Mouse (Mus musculus): Measurements from ENCODE around the gene Mbd4. TPM values are rescaled to one million over a fixed set of nuclear protein-coding genes. Genes with fewer than 3 reads are reported as not detected.
"Not testable (repeated sequence)": the region's sequence is repeated elsewhere in the genome, so short reads cannot be mapped to it uniquely, and the experiment has no call there.

Mbd4 gene
- polyA plus RNA-seq, 1 experiment from 2014 or later: 4.1 TPM

DNA sequence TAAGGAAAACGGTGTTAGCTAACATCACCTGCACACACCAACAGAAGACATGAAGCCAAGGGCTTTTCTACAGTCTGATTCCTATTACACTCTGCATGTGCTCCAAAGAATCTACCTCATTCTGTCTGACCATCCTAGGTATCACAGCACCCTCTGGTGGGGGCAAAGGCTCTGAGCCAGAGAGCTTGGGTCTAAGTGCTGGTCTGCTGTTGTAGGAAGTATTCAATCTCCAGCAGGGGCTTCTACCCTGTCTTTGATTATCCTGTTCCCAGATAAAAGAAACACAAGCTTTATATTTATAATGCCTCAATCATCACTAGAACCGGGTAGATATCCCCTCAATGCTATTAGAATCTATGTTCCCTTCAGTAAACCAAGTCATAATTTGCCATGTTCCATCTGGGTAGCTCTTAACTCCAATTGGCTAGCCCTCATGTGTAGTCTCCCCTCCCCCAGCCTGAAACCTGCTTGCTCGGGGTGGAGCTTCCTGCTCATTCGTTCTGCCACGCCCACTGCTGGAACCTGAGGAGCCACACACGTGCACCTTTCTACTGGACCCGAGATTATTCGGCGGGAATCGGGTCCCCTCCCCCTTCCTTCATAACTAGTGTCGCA, 29.2 kb downstream of the Mbd4 start:
- not testable (repeated sequence) for H3K36me3 ChIP-seq (replicated peaks; ENCODE audit: insufficient read depth, low read length); H3K9ac ChIP-seq (replicated peaks); H3K9me3 ChIP-seq (ENCODE audit: low read length); H3K27me3 ChIP-seq (ENCODE audit: insufficient read depth, low read length)
- Histone ChIP-seq H3K4me1 (ENCODE audit: insufficient read depth) (peaks cover 17% of the 10 kb centered on the region; the same call in 1 of the 2 replicates), H3K4me2 (ENCODE audit: low read depth, low read length) (peak overlapping the region; percentile 57), H3K4me3 (ENCODE audit: low read depth, low read length) (peak overlapping the region; percentile 22; the same call in 1 of the 2 replicates), H3K27ac (ENCODE audit: low read depth) (0 out of 2 replicates have a peak overlapping the region, but pooled peaks have one; percentile 8)
- peak; percentile 85 for TF ChIP-seq CTCF (IDR thresholded peaks at IDR 0.05; ENCODE audit: low read depth)
- DNase-seq (peak; percentile 84), ATAC-seq (peak; percentile 97)
- WGBS (ENCODE audit: insufficient replicate concordance): 1% methylated on average over 5 of the region's 11 CpGs

DNA sequence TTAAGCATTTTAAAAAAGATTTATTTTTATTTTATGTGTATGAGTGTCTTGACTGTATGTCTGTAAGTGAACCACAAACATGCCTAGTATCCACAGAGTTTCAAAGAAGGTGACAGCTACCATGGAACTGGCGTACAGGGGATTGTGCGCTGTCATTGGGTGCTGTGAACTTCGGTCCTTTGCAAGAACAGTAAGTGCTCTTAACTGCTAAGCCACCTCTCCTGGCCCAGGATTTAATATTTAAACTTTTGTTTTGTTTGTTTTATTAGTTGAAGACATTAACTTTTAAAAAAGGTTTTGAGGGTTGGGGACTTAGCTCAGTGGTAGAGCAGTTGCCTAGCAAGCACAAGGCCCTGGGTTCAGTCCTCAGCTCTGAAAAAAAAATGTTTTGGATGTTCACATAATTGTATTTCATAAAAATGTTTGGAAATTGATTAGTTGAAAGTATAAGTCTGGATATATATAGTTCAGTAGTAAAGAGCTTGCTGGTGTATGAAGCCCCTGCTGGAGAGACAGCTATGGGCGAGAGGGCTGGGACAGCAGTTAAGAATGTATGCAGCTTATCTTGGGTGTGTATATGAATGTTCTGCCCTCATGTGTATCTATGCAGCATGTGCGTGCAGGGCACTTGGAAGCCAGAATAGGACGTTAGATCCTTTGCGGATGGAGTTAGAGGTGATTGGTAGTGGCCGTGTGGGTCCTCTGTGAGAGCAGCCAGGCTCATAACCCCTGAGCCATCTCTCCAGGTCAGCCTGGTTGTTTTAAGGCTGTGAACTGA, 31.8 kb downstream of the Mbd4 start:
- WGBS (ENCODE audit: insufficient replicate concordance): 59% methylated on average over 8 of the region's 8 CpGs
- Histone ChIP-seq H3K4me3 (ENCODE audit: low read depth, low read length) (no peak overlapping the region), H3K27ac (ENCODE audit: low read depth) (no peak overlapping the region), H3K36me3 (replicated peaks; ENCODE audit: insufficient read depth, low read length) (no peaks in the 10 kb centered on the region), H3K4me1 (ENCODE audit: insufficient read depth) (peaks cover 17% of the 10 kb centered on the region; the same call in 1 of the 2 replicates), H3K27me3 (ENCODE audit: insufficient read depth, low read length) (no peaks in the 10 kb centered on the region), H3K4me2 (ENCODE audit: low read depth, low read length) (no peak overlapping the region), H3K9ac (replicated peaks) (no peak overlapping the region), H3K9me3 (ENCODE audit: low read length) (no peaks in the 10 kb centered on the region)
- DNase-seq (no peak), ATAC-seq (peak; percentile 22; the same call in 1 of the 2 replicates)
- peak; percentile 21; the same call in 1 of the 2 replicates for TF ChIP-seq CTCF (IDR thresholded peaks at IDR 0.05; ENCODE audit: low read depth)
- no peak for TF ChIP-seq EP300 (IDR thresholded peaks at IDR 0.05; ENCODE audit: low read depth)

DNA sequence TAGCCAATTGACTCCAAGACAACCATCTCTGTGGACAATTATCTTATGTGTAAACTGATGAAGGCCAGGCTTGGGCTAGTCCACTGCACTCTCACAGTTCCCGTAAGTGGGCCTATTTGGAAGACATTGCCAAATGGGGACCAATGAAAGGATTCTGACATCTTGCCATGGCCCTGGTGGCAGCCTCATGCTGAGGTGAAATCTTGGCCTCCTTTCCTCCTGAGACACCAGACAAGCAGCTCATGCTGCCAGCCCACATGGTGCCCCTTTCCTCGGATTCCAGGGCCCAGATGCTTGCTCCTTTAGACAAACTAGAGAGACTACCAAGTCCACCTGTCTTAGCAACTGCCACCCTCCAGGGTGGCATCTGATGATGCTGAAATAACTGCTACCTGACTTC, 35.0 kb downstream of the Mbd4 start:
- Histone ChIP-seq H3K9me3 (ENCODE audit: low read length) (no peaks in the 10 kb centered on the region), H3K36me3 (replicated peaks; ENCODE audit: insufficient read depth, low read length) (no peaks in the 10 kb centered on the region), H3K4me3 (ENCODE audit: low read depth, low read length) (no peak overlapping the region), H3K4me2 (ENCODE audit: low read depth, low read length) (no peak overlapping the region), H3K9ac (replicated peaks) (no peak overlapping the region), H3K27me3 (ENCODE audit: insufficient read depth, low read length) (no peaks in the 10 kb centered on the region), H3K27ac (ENCODE audit: low read depth) (no peak overlapping the region), H3K4me1 (ENCODE audit: insufficient read depth) (peaks cover 14% of the 10 kb centered on the region)
- TF ChIP-seq EP300 (IDR thresholded peaks at IDR 0.05; ENCODE audit: low read depth): no peak
- TF ChIP-seq CTCF (IDR thresholded peaks at IDR 0.05; ENCODE audit: low read depth): no peak
- DNase-seq: no peak
- no peak for ATAC-seq
- whole genome bisulfite sequencing (ENCODE audit: insufficient replicate concordance): 77% methylated on average over 2 of the region's 2 CpGs

DNA sequence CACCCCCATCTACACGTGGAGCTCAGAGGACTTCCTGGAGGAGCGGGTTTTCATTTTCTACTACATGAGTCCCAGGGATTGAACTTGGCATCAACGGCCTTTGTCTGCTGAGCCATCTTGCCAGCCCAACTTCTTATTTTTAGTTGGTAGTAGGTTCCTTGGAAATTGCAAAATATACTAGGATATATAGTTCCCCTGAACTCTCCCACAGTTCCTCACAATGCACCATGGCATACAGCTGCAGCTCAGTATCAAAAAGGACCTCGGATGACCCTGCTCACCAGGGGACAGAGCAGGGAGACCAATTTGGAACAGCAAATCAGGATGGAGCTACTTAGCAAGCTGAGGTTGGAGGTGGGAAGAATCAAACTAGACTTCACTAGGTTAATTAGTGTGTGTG, 38.1 kb downstream of the Mbd4 start:
- no peaks in the 10 kb centered on the region for H3K9me3 ChIP-seq (ENCODE audit: low read length)
- H3K36me3 ChIP-seq (replicated peaks; ENCODE audit: insufficient read depth, low read length): no peaks in the 10 kb centered on the region
- H3K27me3 ChIP-seq (ENCODE audit: insufficient read depth, low read length): no peaks in the 10 kb centered on the region
- H3K4me3 ChIP-seq (ENCODE audit: low read depth, low read length): no peak overlapping the region
- peaks cover 8% of the 10 kb centered on the region for H3K4me1 ChIP-seq (ENCODE audit: insufficient read depth)
- H3K4me2 ChIP-seq (ENCODE audit: low read depth, low read length): no peak overlapping the region
- DNase-seq: no peak
- no peak overlapping the region for H3K9ac ChIP-seq (replicated peaks)
- WGBS (ENCODE audit: insufficient replicate concordance): 63% methylated on average over 4 of the region's 4 CpGs
- ATAC-seq: no peak
- TF ChIP-seq EP300 (IDR thresholded peaks at IDR 0.05; ENCODE audit: low read depth) (no peak), CTCF (IDR thresholded peaks at IDR 0.05; ENCODE audit: low read depth) (no peak)
- no peak overlapping the region for H3K27ac ChIP-seq (ENCODE audit: low read depth)

DNA sequence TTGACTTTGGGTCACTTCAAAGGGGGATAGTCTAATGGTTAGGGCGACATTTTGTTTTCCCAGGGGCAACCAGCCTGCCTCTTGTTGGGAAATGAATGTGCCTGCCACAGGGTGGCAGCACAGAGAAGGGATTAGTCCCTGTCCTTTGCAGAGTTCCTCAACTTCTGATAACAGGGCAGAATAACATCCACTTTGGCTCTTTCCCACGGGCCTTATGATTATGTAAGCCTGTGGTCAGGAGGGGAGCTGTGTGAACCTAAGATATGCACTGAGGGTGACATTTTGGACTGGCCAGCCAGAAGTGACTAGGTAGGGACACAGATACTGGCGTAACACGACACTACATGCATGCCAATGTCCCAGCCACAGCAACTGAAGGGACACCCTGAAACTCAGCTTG, 39.1 kb downstream of the Mbd4 start:
- 0 out of 2 replicates have a peak overlapping the region, but pooled peaks have one; percentile 7 for H3K4me2 ChIP-seq (ENCODE audit: low read depth, low read length)
- ATAC-seq (peak; percentile 84), DNase-seq (peak; percentile 80)
- H3K36me3 ChIP-seq (replicated peaks; ENCODE audit: insufficient read depth, low read length): no peaks in the 10 kb centered on the region
- no peaks in the 10 kb centered on the region for H3K27me3 ChIP-seq (ENCODE audit: insufficient read depth, low read length)
- H3K4me1 ChIP-seq (ENCODE audit: insufficient read depth): peaks cover 8% of the 10 kb centered on the region
- no peaks in the 10 kb centered on the region for H3K9me3 ChIP-seq (ENCODE audit: low read length)
- WGBS (ENCODE audit: insufficient replicate concordance): 13% methylated on average over 4 of the region's 4 CpGs
- H3K27ac ChIP-seq (ENCODE audit: low read depth): no peak overlapping the region
- TF ChIP-seq CTCF (IDR thresholded peaks at IDR 0.05; ENCODE audit: low read depth) (peak; percentile 86), EP300 (IDR thresholded peaks at IDR 0.05; ENCODE audit: low read depth) (peak; percentile 51; the same call in 1 of the 2 replicates)
- H3K4me3 ChIP-seq (ENCODE audit: low read depth, low read length): no peak overlapping the region
- H3K9ac ChIP-seq (replicated peaks): no peak overlapping the region

DNA sequence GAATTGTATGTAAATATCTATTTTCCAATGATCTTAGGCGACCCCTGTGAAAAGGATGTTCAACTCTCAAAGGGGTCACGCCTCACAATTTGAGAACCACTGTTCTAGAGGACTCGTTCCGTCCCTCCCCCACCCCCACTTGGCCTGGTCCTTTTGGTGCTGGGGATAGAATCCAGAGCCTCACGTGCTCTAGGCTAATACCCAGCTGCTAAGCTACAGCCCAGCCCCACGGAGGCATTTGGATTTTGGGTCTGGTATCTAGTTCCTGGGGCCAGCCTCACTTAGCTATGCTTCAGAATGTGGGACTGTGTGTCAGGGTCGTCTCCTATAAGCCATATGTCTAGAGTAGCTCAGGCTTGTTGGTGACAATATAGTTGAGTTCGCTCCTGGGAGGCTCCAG, 41.6 kb downstream of the Mbd4 start:
- no peak overlapping the region for H3K4me3 ChIP-seq (ENCODE audit: low read depth, low read length)

More for the DNA sequence above, 41.6 kb downstream of the Mbd4 start:
- ATAC-seq: no peak
- H3K9me3 ChIP-seq (ENCODE audit: low read length): no peaks in the 10 kb centered on the region
- H3K4me1 ChIP-seq (ENCODE audit: insufficient read depth): peaks cover 16% of the 10 kb centered on the region
- H3K36me3 ChIP-seq (replicated peaks; ENCODE audit: insufficient read depth, low read length): peaks cover 6% of the 10 kb centered on the region
- no peak overlapping the region for H3K4me2 ChIP-seq (ENCODE audit: low read depth, low read length)
- no peak overlapping the region for H3K27ac ChIP-seq (ENCODE audit: low read depth)
- no peak for DNase-seq
- 71% methylated on average over 8 of the region's 8 CpGs for WGBS (ENCODE audit: insufficient replicate concordance)
- no peak overlapping the region for H3K9ac ChIP-seq (replicated peaks)
- H3K27me3 ChIP-seq (ENCODE audit: insufficient read depth, low read length): no peaks in the 10 kb centered on the region
- TF ChIP-seq EP300 (IDR thresholded peaks at IDR 0.05; ENCODE audit: low read depth) (no peak), CTCF (IDR thresholded peaks at IDR 0.05; ENCODE audit: low read depth) (no peak)

All from liver, postnatal 0 days (tissue).